Comparison of ENCODE assay signal across 8 mouse cellular contexts in the genomic region with DNA sequence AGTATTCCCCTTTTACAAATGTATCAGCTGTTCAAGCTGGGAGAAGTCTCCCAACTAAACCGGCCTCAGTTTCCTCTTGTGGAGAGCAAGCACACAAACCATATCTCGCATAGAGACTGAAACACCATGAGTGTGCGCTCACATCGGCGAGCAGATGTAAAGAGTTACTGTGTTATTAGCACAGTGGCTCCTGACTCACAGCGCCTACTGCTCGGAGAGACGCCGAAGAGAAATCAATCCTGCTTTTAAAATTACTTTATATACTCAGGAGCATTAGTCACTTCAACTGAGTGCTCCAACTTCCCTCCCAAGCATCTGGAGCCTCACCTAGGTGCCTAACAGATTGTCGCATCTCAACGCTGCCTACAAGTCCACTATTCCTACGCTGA. TPM values are rescaled to one million over a fixed set of nuclear protein-coding genes. Genes with fewer than 3 reads are reported as not detected.
DNase-seq lines count a peak whose midpoint lies in the region; ATAC-seq and TF ChIP-seq lines count a peak whose summit lies in the region.

No protein-coding gene starts in this region.

- ATAC-seq in kidney, embryonic 14.5 days (ENCODE audit: low FRiP score, low TSS enrichment), result no peak
- peak; percentile 32 for ATAC-seq in forebrain, postnatal 0 days
- ATAC-seq in liver, embryonic 16.5 days (ENCODE audit: low read depth), result no peak

- DNase-seq in kidney, adult 18-20 months, result no peak
- peak; percentile 21 for DNase-seq in MEL-GATA-1-ER (ENCODE audit: extremely low read depth, low read depth)
- DNase-seq in forebrain, postnatal 0 days, result no peak
- DNase-seq in B cell, adult 2 months, result no peak
- DNase-seq in retina, embryonic 14.5 days (ENCODE audit: low spot score), result no peak
- DNase-seq in lung, postnatal 4 days, result no peak

- H3K27me3 ChIP-seq in kidney, embryonic 14.5 days (ENCODE audit: control insufficient read depth, insufficient read depth, low read length), result peaks cover 13% of the 10 kb centered on the region; the same call in 1 of the 2 replicates
- no peaks in the 10 kb centered on the region for H3K27me3 ChIP-seq in forebrain, postnatal 0 days (ENCODE audit: insufficient read depth, low read length)
- H3K27me3 ChIP-seq in liver, embryonic 16.5 days (ENCODE audit: control insufficient read depth, insufficient read depth, low read depth, low read length), result peaks cover 58% of the 10 kb centered on the region

- H3K9me3 ChIP-seq in kidney, embryonic 14.5 days (ENCODE audit: control insufficient read depth, low read length), result no peaks in the 10 kb centered on the region
- 0 out of 2 replicates have a peak, but pooled peaks cover 5% of the 10 kb centered on the region for H3K9me3 ChIP-seq in forebrain, postnatal 0 days (ENCODE audit: low read length)
- peaks cover 3% of the 10 kb centered on the region; the same call in 1 of the 2 replicates for H3K9me3 ChIP-seq in liver, embryonic 16.5 days (replicated peaks; ENCODE audit: control insufficient read depth, low read length)

- no peaks in the 10 kb centered on the region for H3K4me1 ChIP-seq in kidney, embryonic 14.5 days (ENCODE audit: control insufficient read depth, insufficient read depth, low read length)
- peaks cover 8% of the 10 kb centered on the region; the same call in 1 of the 2 replicates for H3K4me1 ChIP-seq in forebrain, postnatal 0 days (ENCODE audit: insufficient read depth)
- peaks cover 3% of the 10 kb centered on the region; the same call in 1 of the 2 replicates for H3K4me1 ChIP-seq in liver, embryonic 16.5 days (ENCODE audit: control insufficient read depth, low read depth, low read length)

- WGBS in kidney, embryonic 14.5 days, result 35% methylated on average over 12 of the region's 12 CpGs
- WGBS in forebrain, postnatal 0 days, result 22% methylated on average over 12 of the region's 12 CpGs
- WGBS in liver, embryonic 16.5 days (ENCODE audit: insufficient replicate concordance), result 39% methylated on average over 12 of the region's 12 CpGs

- peak overlapping the region; percentile 68 for H3K9ac ChIP-seq in kidney, embryonic 14.5 days (ENCODE audit: low read depth, low read length)
- peak overlapping the region; percentile 60 for H3K9ac ChIP-seq in forebrain, postnatal 0 days
- peak overlapping the region; percentile 54 for H3K9ac ChIP-seq in liver, embryonic 16.5 days (ENCODE audit: low read depth, low read length)

- H3K27ac ChIP-seq in kidney, embryonic 14.5 days (ENCODE audit: low read depth, low read length), result no peak overlapping the region
- peak overlapping the region; percentile 62; the same call in 1 of the 2 replicates for H3K27ac ChIP-seq in forebrain, postnatal 0 days (ENCODE audit: low read depth, low read length)
- H3K27ac ChIP-seq in liver, embryonic 16.5 days (ENCODE audit: low read length), result no peak overlapping the region

- no peaks in the 10 kb centered on the region for H3K36me3 ChIP-seq in kidney, embryonic 14.5 days (ENCODE audit: control insufficient read depth, insufficient read depth, low read length)
- H3K36me3 ChIP-seq in forebrain, postnatal 0 days (ENCODE audit: insufficient read depth), result no peaks in the 10 kb centered on the region
- no peaks in the 10 kb centered on the region for H3K36me3 ChIP-seq in liver, embryonic 16.5 days (ENCODE audit: control insufficient read depth, insufficient read depth)

- no peak for TF ChIP-seq CTCF in forebrain, postnatal 0 days (IDR thresholded peaks at IDR 0.05; ENCODE audit: low read depth)

- peak overlapping the region; percentile 64 for H3K4me3 ChIP-seq in kidney, embryonic 14.5 days (ENCODE audit: low read length)
- H3K4me3 ChIP-seq in forebrain, postnatal 0 days (ENCODE audit: low read depth, low read length), result peak overlapping the region; percentile 59
- peak overlapping the region; percentile 63 for H3K4me3 ChIP-seq in liver, embryonic 16.5 days (ENCODE audit: low read depth, low read length)

- H3K4me2 ChIP-seq in kidney, embryonic 14.5 days (replicated peaks; ENCODE audit: low read depth, low read length), result peak overlapping the region; percentile 94
- H3K4me2 ChIP-seq in forebrain, postnatal 0 days (ENCODE audit: low read depth), result peak overlapping the region; percentile 90
- H3K4me2 ChIP-seq in liver, embryonic 16.5 days (ENCODE audit: low read depth, low read length), result peak overlapping the region; percentile 81

RNA-seq across cellular contexts. Expression of gene Homer2, which starts 1.3 kb away (rescaled TPM):
- 13.8 and 14.5 TPM in 2 replicates for polyA plus RNA-seq in kidney, embryonic 14.5 days (2014; fragmentation: Nextera tagmentation; extraction: Ambion mirVana)
- total RNA-seq in forebrain, postnatal 0 days (2014; rRNA removed), result 23.9 and 27.9 TPM in 2 replicates
- 23.5 and 28.8 TPM in 2 replicates for polyA plus RNA-seq in forebrain, postnatal 0 days (2015; fragmentation: Nextera tagmentation; extraction: Ambion mirVana)
- polyA plus RNA-seq in liver, embryonic 16.5 days (2015; fragmentation: Nextera tagmentation; extraction: Ambion mirVana), result 2.8 and 3.3 TPM in 2 replicates

RNA-seq across cellular contexts. Expression of gene Ramac, which starts 56.7 kb away (rescaled TPM):
- 125 and 140 TPM in 2 replicates for polyA plus RNA-seq in kidney, embryonic 14.5 days (2014; fragmentation: Nextera tagmentation; extraction: Ambion mirVana)
- total RNA-seq in forebrain, postnatal 0 days (2014; rRNA removed), result 105 and 125 TPM in 2 replicates
- 186 and 200 TPM in 2 replicates for polyA plus RNA-seq in forebrain, postnatal 0 days (2015; fragmentation: Nextera tagmentation; extraction: Ambion mirVana)
- 52.9 and 62.2 TPM in 2 replicates for polyA plus RNA-seq in liver, embryonic 16.5 days (2015; fragmentation: Nextera tagmentation; extraction: Ambion mirVana)
